Mouse (Mus musculus) inflammation-experienced regulatory T-cells, adult 6 months (primary cell): ENCODE results near the gene Fgf15. TPM values are rescaled to one million over a fixed set of nuclear protein-coding genes. Genes with fewer than 3 reads are reported as not detected.
A peak's percentile ranks its signal among the peaks of the same experiment; 100 is the strongest.

Experiments used
- ATAC-seq: one replicate; pipeline ENCODE4 v1.8.0; 2017
- polyA plus RNA-seq, 3 experiments: library from polyadenylated mRNA; unstranded; fragments of 100-300 nt; shearing (Covaris generic); gene quantifications; one replicate each; pipeline ENCODE4 v1.2.1; 2017

Fgf15 gene
- polyA plus RNA-seq, 3 experiments from 2014 or later = not detected

- no peak for ATAC-seq
These were observed 36.1 kb downstream of the Fgf15 start for GRCm38 (mm10) chr7:144932389-144932937.

GRCm38 (mm10) chr7:144933336-144933735, 37.0 kb downstream of the Fgf15 start:
- no peak for ATAC-seq

- no peak for ATAC-seq
These were observed 37.5 kb downstream of the Fgf15 start for GRCm38 (mm10) chr7:144933796-144934195.

- ATAC-seq = no peak
These were observed 38.6 kb downstream of the Fgf15 start for GRCm38 (mm10) chr7:144934901-144935300.

GRCm38 (mm10) chr7:144935563-144935962, 39.2 kb downstream of the Fgf15 start:
- ATAC-seq = no peak

GRCm38 (mm10) chr7:144936311-144936880, 40.1 kb downstream of the Fgf15 start:
- ATAC-seq = no peak

- ATAC-seq = peak; percentile 83
These were observed 41.2 kb downstream of the Fgf15 start for GRCm38 (mm10) chr7:144937490-144937889.

- ATAC-seq = no peak
These were observed 41.7 kb downstream of the Fgf15 start for GRCm38 (mm10) chr7:144937899-144938517.

- ATAC-seq = no peak
These were observed 42.5 kb downstream of the Fgf15 start for GRCm38 (mm10) chr7:144938661-144939343.

- ATAC-seq = no peak
These were observed 43.1 kb downstream of the Fgf15 start, which contains the start of gene Ccnd1 for GRCm38 (mm10) chr7:144939344-144940002. TSS of gene Ccnd1 (minus strand) at chr7:144939925.

GRCm38 (mm10) chr7:144940003-144940571, 43.8 kb downstream of the Fgf15 start:
- ATAC-seq = no peak

GRCm38 (mm10) chr7:144940585-144940984, 44.3 kb downstream of the Fgf15 start:
- no peak for ATAC-seq

GRCm38 (mm10) chr7:144941242-144941831, 45.0 kb downstream of the Fgf15 start:
- ATAC-seq = no peak

- ATAC-seq = no peak
These were observed 45.9 kb downstream of the Fgf15 start for GRCm38 (mm10) chr7:144942071-144942743.

GRCm38 (mm10) chr7:144942744-144943135, 46.4 kb downstream of the Fgf15 start:
- ATAC-seq = no peak

GRCm38 (mm10) chr7:144943254-144943653, 46.9 kb downstream of the Fgf15 start:
- no peak for ATAC-seq

Other genes starting within 250 kb of the Fgf15 start
- gene Ano1, start 144.6 kb upstream of the Fgf15 start, polyA plus RNA-seq = not detected
- not detected for gene Fgf3, start 58.4 kb upstream of the Fgf15 start, polyA plus RNA-seq
- not detected for gene Fgf4, start 49.2 kb upstream of the Fgf15 start, polyA plus RNA-seq
- gene LTO1, start 18.6 kb downstream of the Fgf15 start, polyA plus RNA-seq = 10 to 100 TPM; 27.4 to 42.5 (median 30.4) TPM
- 1 to 10 TPM; 1.2 to 1.8 (median 1.5) TPM for gene Ccnd1, start 43.4 kb downstream of the Fgf15 start, polyA plus RNA-seq